Mouse (Mus musculus) E14TG2a.4 (cell line): Measurements from ENCODE around the gene Gm10338.
A peak's percentile ranks its signal among the peaks of the same experiment; 100 is the strongest.
"Not testable (repeated sequence)": the region's sequence is repeated elsewhere in the genome, so short reads cannot be mapped to it uniquely, and the experiment has no call there.

Experiments
- H3K27me3 ChIP-seq: 2 replicates; pipeline ENCODE4 v1.6.1; 2014; ENCODE audit warnings: low read length, control low read depth; ENCODE audit not compliant: insufficient read depth
- H3K36me3 ChIP-seq: 2 replicates; pipeline ENCODE4 v1.6.1; 2014; ENCODE audit warnings: low read length, control low read depth; ENCODE audit not compliant: insufficient read depth
- H3K4me1 ChIP-seq: replicated peaks from 2 replicates; pipeline ENCODE4 v1.6.1; 2014; ENCODE audit warnings: low read depth, low read length, control low read depth
- H3K4me3 ChIP-seq: replicated peaks from 2 replicates; pipeline ENCODE4 v1.5.1; 2014; ENCODE audit warnings: mild to moderate bottlenecking, low read length
- H3K9me3 ChIP-seq: 2 replicates; pipeline ENCODE4 v1.6.1; 2014; ENCODE audit warnings: low read length, control low read depth

The Gm10338 gene

GRCm38 (mm10) chr14:7595492-7595891, at the start of gene Gm10338:
Gm10338 (minus strand) TSS chr14:7595592.
- H3K36me3 ChIP-seq, H3K4me3 ChIP-seq, H3K4me1 ChIP-seq, H3K27me3 ChIP-seq, H3K9me3 ChIP-seq: not testable (repeated sequence)

GRCm38 (mm10) chr14:7643872-7644271, 48.5 kb upstream of the Gm10338 start, which contains the start of gene Gm10128:
Gm10128 (minus strand) TSS chr14:7643972.
- not testable (repeated sequence) for H3K27me3 ChIP-seq, H3K4me1 ChIP-seq, H3K4me3 ChIP-seq, H3K9me3 ChIP-seq, H3K36me3 ChIP-seq

GRCm38 (mm10) chr14:7568382-7568781, 27.0 kb downstream of the Gm10338 start, which contains the start of gene Gm3558:
Gm3558 (minus strand) TSS chr14:7568566.
- H3K9me3 ChIP-seq, H3K4me1 ChIP-seq: not testable (repeated sequence)

DNA sequence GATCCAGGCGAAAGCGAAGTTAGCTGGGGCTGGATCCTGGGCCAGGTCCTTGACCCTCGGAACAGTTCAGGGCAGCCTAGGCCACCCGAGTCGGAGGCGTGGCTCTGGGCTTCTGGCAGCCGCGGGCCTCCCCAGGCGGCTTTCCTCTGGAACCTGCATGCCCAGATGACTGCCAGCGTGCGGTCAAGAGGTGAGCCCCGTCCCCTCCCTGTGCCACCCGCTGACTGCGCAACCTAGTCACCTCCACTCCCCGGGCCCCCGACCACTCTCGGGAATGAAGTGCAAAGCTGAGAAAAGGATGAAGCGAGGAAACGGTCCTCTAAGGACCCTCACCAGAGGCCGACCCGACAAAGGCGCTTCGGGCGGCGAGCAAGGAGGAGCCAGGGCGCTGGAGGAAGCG, 27.5 kb downstream of the Gm10338 start:
- peak overlapping the region; percentile 67 for H3K4me3 ChIP-seq
- H3K4me1 ChIP-seq, H3K36me3 ChIP-seq, H3K27me3 ChIP-seq, H3K9me3 ChIP-seq: not testable (repeated sequence)

More at GRCm38 (mm10) chr14:7568382-7568781, 27.0 kb downstream of the Gm10338 start, which contains the start of gene Gm3558:
- H3K4me3 ChIP-seq, result peak within 1 kb of the TSS; percentile 67
- H3K27me3 ChIP-seq, H3K36me3 ChIP-seq: not testable (repeated sequence)

GRCm38 (mm10) chr14:7567266-7567665, 28.1 kb downstream of the Gm10338 start:
- not testable (repeated sequence) for H3K27me3 ChIP-seq, H3K4me1 ChIP-seq, H3K9me3 ChIP-seq, H3K4me3 ChIP-seq, H3K36me3 ChIP-seq
